Mouse (Mus musculus) urinary bladder, postnatal 4 days (tissue): ENCODE measurements around the gene Map2k6.

Experiments used
- DNase-seq, 2 experiments: peaks; one replicate each; pipeline ENCODE4 v3.0.0; 2021 to 2022; ENCODE audit warnings: low spot score in 2 of 2

Map2k6 gene

DNA sequence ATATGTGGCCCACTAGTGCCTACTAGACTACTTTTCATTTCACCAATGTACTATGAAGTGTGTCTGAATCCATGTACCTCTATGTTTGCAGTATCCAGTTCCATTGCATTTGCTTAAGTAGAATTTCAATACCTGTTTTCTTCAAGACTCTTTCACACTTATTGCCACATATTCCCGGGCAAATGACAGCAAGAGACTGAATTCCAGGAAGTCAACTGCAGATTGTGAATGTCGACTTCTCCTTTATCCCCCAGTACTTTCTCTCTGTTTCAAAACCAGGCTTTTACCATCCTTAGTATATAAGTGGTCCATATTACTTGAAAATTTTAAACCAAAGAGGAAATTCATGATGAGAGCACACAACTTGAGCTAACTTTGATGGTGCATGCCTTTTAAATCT lies 4.7 kb downstream of the Map2k6 start:
- no peak for DNase-seq

GRCm38 (mm10) chr11:110405607-110406006 lies 6.7 kb downstream of the Map2k6 start:
- no peak for DNase-seq

DNA sequence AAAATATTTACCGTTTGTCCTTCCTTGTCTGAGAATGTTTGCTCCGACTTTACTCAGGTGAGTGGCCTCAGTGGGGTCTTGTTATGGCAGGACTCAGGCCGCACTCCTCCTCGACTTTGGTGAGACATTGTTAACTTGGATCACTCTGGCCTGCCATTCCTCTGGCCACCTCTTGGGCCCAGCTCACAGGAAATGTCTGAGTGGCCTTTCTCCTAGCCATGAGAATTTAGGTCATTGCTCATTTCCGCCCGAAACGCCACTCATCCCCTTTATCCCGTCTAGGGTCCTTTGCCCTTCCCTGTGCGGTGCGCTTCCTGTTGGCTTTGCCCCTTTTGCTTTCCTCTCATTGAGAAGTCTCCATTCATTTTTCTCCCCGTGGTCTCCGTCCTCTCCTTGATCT lies 10.2 kb downstream of the Map2k6 start:
- no peak for DNase-seq

DNA sequence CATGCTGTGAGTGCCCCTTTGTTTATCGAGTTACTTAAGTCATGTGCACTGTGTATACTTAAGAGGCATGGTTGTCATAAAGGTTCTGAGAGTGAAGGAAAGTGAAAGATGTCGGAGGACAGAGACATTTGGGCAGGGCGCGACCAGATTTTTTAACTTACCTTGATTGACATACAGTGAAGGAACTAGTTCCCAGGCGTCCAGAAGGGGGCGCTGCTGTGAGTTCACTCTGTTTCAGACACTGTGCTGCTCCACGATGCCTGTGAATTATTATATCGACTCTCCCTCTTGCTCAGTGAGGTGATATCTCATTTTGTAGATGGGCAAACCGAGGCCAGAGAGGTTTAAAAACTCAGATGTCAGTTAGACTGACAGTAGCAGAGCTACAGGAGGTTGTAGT lies 10.9 kb downstream of the Map2k6 start:
- DNase-seq = no peak

DNA sequence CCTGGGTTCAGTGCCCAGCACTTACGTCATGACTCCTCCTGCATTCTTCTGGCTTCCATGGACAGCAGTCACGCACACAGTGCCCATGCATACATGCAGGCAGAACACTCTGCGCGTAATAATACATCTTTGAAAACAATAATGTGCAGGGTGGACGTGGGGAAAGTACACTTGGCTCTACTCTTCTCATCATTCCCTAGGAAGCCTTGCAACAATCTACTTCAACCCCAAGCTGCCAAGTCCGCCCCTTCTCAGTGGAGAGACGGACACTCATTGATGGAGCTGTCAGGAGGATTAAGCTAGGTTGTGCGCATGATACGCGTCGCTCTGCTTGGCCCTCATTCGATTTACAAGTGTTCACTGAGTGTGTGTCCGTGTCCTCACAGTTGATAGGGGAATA lies 12.7 kb downstream of the Map2k6 start:
- DNase-seq = no peak

DNA sequence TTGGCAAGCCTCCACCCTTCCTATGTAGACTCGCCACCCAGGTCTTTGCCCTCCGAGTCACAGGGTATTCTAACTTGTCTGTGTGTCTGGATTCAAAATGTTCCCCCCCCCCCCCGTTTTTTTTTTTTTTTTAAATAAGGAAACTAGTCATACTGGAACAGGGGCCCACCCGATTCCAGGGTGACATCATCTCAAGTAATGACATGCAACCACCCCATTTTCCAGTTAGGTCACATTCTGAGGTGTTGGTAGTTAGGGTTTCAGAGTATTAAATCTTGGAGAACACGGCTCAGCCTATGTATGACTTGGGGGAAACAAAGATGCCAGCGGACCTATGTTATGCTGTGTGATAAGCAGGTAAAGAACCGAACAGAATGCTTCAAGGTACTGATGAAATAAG lies 15.3 kb downstream of the Map2k6 start:
- no peak for DNase-seq

DNA sequence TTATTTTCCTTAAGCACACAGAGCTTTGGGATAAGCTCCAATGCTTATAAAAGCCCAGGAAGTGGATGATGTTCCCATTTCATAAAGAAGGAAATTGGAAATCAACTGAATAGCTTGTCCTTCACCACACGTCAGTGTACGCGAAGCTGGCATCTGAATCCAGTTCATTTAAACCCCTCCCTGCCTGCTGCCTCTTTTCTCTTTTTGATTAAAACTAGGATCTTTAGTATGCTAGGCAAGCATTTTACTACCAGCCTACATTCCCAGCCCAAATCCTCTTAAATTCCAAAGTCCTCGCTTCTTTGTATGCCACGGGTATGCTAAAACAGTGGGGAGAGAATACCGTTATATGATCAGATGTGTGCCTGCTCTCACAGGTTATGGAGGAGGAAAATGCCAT lies 17.8 kb downstream of the Map2k6 start:
- DNase-seq = no peak

DNA sequence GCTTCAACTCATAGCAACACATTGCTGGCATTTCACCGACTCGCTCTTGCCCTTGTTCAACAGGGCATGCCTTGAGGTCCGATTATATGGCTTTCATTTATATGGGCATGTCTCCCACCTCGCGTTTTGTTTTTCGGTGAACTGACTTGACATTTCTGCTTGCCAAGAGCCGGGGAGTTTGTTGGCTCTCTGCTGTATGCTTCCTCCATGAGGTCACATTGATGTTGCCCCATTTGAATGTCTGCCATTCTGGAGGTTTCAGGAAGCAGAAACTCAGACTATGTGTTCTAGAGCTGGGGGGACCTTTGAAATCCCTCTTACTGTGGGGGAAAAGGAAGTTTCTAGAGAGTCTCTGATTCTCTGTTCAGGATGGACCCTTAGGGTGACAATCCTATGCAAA lies 21.5 kb downstream of the Map2k6 start:
- DNase-seq = no peak

DNA sequence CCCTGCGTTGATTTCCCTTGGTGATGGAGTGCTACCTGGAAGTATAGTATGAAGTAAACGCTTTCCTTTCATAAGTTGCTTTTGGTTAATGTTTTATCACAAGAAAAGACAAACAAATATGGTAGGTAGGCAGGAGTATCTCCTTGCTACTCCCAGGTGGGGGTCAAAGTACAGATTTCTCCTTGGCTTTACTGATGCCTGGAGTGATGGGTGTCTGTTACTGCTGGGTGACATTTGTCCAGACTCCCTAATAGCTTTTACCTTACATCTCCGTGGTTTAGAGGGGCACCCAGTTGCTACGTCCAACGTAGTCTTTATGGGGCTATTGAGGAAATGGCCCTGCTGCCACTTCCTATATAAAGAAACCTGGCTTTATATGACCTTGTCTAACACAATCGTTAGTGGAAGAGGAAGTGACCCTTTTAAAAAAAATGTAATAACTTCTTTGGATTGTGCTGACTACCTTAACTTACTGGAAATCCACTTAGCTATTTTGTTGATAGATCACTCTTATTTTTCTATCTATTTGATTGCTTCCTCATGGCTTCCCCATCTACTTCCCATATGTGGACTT lies 27.7 kb downstream of the Map2k6 start:
- no peak for DNase-seq

DNA sequence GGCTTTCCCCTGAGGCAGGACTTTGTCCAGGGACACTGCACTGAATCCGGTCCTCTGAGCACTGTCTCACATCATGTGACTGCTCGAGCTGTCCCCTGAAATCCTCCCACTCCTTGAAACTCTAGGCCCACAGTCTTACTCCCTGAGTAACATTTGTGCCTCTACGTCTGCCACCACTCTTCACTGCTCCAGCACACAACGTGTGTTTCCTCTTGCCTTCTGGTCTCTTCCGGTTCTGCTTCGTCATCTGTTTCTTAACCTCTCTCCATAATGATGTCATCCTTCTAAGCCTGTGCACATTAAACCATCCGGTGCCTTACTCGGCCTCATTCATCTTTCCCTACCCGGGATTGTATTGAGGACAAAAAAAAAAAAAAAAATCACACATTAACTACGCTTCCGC lies 28.2 kb downstream of the Map2k6 start:
- no peak for DNase-seq

DNA sequence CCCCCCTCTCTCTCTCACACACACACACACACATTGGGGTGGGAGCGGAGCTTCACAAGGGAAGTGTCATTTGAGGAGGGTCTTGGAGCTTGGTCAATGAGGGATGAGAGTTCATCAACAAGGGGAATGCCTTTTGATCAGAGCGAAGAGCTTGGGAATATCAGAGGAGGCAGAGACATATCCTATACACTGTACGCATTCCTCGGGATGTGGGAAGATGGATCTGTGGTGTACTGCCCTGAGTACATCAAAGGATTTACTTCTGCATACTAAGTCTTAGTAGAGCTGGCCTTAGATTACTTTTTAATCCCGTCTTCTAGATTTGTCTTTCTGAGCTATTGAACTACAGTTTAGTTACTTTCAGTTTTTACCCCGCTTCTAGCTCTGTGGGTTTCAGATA lies 30.1 kb downstream of the Map2k6 start:
- no peak for DNase-seq

DNA sequence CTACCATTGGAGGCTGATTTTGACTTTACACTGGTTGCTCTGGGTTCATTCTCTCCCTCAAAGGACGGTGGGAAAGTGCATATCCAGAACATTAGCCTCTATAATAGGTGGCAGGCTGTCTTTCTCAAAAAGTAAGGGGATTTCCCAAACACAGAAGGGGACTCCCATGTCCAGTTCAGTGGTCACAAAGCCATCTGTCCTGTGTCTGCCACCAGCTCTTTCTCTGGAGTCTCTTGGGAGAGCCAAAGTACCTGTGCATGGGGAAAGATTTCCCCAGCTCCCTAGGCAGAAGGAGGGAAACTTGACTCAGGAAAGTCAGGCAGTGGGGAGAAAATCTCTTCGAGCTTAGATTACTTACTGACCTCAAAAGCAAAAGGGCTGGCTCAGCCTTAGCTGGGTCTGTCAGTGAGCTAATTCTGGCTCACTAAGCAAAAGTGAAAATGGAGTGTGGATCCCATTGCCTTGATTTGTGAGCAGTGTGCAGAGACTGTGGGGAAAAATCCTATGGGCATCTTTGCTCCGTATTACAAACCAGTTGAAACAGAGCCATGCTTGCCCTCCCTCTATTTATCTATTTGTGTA lies 31.0 kb downstream of the Map2k6 start:
- DNase-seq = no peak

GRCm38 (mm10) chr11:110435839-110436556 lies 37.1 kb downstream of the Map2k6 start:
- no peak for DNase-seq

GRCm38 (mm10) chr11:110436998-110437397 lies 38.1 kb downstream of the Map2k6 start:
- no peak for DNase-seq

DNA sequence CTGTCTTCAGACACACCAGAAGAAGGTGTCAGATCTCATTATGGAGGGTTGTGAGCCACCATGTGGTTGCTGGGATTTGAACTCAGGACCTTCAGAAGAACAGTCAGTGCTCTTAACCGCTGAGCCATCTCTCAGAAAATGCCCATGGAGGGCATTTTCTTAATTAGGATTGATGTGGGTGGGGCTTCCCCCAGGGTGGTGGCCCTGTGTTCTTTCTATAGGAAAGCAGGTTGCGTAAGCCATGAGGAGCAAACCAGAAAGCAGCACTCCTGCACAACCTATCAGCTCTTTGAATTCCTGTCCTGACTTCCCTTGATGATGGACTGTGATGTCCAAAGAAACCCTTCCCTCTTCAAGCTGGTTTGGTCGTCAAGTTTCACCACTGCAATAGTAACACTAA lies 39.2 kb downstream of the Map2k6 start:
- DNase-seq = no peak

DNA sequence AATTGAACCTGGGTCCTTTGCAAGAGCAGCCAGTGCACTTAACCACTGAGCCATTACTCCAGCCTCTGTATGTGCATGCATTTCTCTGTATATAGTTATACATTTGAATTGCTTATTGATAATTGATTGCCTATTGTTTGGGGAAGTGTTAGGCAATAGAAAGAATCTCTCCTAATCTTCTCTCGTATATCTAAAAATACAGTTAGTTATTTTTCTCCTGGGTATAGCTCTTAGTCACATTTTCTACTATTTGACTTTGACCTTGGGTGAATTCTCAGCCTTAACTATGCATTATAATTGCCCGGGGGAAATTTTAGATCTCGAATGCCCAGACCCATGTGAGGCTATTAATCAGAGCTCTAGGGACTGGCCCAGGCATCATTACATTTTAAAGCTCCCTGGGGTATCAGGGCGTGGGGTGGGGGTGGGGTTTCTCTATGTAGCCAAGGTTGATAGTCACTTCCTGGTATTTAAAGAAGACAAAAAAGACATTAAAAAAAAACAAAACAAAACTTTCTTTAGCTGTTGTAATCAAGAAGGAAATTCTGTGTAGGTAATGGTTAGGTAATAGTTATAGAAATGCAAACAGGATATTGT lies 39.9 kb downstream of the Map2k6 start:
- no peak for DNase-seq

GRCm38 (mm10) chr11:110439354-110439753 lies 40.4 kb downstream of the Map2k6 start:
- no peak for DNase-seq

DNA sequence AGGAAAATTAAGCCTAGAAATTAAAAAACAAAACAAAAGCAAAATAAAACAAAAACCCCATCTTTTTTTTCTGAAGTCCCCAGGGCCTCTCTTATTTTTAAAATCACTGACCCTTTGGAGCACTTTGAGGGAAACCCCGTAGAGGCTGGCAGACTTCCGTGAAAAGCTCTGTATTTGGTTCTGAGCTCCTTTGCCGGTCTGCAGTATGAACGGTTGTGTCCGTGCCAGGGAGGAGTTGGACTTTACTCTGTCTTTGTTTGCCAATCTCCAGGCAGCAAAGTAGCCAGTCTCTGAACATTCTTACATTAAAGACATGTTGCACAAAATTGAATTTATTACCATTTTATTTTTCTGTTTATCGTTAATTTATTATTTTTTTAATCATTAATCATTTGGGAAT lies 45.7 kb downstream of the Map2k6 start:
- DNase-seq = no peak

GRCm38 (mm10) chr11:110448131-110448725 lies 49.3 kb downstream of the Map2k6 start:
- no peak for DNase-seq

DNA sequence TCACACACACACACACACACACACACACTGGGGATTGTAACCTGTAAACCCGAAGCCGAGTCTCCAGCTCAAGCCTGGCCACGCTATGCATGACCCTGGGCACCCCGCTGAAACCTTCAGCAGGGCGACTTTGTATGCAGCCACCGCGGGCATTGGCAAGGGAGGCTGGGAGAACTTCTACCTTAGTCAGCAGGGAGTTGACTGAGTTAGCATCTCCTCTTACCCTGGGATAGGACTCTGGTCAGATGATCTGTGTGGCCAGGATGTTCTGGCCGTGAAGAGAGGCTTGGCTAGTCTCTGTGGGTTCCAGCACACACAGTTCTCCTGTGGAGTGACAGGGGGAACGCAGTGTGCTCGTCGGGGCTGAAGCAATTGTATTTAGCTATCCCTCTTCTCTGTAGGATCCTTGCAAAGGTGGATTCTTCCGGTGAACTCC lies 49.8 kb downstream of the Map2k6 start:
- peak in 1 of 2 experiments; percentile 22 for DNase-seq

- no peak for DNase-seq
Observed at GRCm38 (mm10) chr11:110449183-110449582, 50.3 kb downstream of the Map2k6 start.

DNA sequence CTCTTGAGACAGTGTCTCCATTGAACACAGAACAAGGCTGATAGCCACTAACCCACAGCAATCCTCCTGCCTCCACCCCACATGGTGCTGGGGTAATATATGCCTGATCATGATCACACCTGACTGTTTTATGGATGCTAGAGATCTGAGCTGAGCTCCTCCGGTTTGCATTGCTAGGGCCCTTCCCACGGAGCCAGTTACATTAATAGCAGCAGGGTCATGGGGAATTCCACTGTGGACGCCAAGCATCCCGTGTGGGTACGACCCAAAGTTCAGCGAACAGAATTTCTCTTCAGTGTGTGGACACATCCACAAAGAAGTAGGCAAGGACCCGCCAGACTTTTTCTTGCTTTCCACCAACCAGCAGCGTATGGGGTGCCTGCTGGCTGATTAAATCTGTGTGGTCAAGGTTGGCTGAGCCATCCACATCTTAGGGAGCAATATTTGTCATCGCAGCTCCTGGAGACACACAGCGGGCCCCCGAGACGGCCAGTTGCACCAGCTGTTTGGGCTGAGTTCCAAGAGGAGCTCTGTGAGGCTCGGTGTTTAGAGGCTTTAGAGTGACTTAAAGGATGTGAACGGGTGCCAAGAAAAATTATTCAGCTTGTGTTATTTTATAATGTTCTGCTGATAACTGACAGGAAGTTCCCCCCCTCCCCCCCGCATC lies 51.3 kb downstream of the Map2k6 start:
- no peak for DNase-seq
